Mouse (Mus musculus) urinary bladder, postnatal 25 days (tissue): ENCODE results near the gene Asb6.

Source experiments
- DNase-seq: peaks from one replicate; pipeline ENCODE4 v3.0.0; 2022; ENCODE audit warnings: low spot score

Asb6 gene

DNA sequence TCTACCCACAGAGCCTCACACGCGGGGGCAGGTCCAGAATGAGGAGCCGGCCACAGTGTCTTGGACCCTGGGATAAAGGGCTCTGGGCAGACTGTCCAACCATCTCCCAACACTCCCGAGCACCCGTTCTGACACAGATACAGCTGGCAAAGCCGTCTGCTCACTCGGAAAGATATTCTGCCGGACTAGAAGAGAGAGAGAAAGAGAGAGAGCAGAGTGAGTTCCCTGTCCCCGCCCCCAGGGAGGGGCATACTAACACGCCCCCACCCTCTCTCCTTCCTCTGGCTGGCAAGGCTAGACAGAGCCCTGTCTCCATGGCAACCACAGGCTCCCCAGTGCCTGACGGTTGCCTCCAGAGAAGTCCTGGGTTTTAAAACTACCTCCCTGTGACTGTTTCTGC, 33.8 kb downstream of the Asb6 start:
- peak; percentile 61 for DNase-seq

DNA sequence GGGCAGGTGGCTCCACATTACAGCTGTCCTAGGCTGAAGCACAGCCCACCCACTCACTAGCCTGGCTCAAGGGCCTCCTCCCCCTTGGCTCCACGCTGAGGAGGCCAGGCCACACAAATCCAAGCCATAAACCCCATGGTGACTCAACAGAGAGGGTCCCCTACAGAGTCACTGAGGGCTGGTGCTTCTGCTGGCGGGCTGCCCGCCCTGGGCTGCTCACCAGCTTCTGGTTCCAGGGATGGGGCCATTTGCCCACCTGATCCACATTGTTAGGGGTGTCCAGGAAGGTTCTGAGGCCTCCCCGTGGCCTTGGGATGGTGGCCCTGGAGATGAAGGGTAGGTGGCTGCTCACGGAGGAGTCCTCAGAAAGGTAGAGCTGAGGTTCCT, 34.3 kb downstream of the Asb6 start:
- DNase-seq = no peak

DNA sequence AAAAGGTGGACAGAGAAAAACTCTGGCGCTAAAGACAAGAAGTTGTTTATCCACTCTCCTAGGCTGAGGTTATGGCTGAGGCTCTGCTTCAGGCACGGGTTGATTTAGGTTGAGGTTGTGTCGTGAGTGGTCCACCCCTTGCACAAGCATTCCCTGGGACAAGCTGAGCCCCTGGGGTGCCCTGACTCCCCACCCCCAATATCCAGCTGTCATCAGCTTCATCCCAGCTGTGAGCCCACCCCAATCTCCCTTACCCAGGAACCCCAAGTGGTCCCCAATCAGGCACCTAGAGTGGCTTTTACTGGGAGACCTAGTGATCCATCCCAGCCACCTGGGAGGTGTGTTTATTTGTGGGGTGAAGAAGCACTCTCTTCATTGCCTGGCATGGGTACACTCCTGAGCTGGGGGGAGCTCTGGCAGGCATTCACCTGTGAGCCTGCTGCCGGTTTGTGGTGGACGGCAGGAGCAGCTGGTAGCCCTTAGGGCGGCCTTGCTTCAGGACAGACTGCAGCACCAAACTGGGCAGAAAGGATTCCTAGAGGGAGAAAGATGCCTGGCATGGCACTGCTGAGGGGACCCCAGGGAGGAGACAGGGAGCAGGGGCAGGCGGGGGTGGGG, 34.8 kb downstream of the Asb6 start:
- DNase-seq = no peak

DNA sequence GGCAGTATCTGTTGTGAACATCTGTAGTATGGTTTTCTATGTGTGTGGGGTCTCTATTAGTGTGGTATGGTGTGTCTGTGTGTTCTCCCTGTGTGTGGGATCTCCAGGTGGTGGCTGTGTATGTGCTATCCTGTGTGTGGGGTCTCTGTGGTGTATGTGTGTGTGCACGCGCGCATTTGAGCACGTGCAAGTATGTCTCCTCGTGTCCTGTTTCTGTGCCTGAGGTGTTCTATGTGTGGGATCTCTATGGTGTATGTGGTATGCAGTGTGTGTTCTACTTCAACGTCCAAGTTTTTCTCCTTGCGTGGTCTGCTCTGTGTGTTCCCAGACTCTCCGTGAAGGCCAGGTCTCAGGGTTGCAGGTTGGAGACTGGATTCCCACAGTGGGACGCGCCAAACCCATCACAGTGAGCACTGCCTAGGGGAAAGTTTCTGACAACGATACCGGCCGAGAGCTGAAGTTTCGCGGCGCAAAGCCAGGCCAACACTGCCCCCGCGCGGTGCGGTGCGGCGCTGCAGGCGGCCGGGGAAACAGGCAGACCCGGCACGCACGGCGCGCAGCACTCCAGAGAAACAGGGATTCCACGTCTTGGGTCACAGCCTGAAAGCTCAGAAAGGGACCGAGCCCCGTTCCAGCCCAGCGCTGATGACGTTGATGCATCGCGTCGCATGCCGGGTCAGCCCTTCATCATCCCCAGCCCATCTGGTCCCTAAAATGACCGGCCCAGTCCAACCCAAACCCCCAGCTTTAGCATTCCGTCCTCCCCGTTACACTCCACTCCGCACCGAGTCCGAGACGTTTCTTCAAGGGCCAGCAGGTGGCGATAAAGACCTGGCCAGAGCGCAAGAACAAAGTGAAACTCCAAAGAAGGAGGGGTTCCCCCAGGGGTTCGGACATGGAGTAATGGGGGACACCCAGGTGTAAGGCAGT, 35.7 kb downstream of the Asb6 start:
- peak; percentile 98 for DNase-seq

DNA sequence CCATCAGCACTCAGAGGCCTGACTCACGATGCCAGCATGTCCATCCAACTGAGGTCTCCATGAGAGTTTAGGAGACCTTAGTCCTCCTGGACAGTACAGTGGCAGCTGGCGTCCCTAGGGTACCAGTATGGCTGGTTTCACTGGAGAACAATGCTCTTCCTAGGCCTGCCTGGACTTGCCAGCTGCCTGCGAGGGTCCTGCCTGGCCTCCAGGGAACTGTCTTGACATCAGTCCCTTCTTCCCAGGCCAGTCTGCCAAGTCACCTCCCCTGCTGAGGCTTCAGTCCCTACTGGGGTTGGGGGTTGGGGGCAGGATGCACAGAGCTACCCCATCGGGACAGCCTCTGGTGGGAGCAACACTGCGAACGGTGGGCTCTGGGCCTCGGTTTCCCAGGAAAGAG, 38.1 kb downstream of the Asb6 start:
- DNase-seq = no peak

DNA sequence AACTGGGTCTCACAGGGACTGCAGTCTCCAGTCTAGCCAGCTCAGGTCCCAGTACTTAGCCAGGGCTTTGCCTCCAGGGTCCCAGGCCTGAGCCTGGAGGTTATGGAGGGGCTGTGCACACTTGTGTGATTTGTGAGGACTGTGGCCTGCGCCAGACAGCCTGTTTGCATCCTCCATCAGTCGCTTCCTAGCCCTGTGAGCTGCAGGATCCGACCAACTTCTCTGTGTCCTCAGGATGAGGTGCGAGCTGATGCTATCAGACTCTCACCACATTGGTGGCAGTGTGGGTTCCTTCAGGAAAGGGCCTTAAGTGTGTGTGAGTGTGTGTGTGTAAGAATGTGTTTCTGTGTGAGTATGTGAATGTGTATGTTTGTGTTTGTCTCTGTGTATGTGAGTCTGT, 42.7 kb downstream of the Asb6 start:
- no peak for DNase-seq

DNA sequence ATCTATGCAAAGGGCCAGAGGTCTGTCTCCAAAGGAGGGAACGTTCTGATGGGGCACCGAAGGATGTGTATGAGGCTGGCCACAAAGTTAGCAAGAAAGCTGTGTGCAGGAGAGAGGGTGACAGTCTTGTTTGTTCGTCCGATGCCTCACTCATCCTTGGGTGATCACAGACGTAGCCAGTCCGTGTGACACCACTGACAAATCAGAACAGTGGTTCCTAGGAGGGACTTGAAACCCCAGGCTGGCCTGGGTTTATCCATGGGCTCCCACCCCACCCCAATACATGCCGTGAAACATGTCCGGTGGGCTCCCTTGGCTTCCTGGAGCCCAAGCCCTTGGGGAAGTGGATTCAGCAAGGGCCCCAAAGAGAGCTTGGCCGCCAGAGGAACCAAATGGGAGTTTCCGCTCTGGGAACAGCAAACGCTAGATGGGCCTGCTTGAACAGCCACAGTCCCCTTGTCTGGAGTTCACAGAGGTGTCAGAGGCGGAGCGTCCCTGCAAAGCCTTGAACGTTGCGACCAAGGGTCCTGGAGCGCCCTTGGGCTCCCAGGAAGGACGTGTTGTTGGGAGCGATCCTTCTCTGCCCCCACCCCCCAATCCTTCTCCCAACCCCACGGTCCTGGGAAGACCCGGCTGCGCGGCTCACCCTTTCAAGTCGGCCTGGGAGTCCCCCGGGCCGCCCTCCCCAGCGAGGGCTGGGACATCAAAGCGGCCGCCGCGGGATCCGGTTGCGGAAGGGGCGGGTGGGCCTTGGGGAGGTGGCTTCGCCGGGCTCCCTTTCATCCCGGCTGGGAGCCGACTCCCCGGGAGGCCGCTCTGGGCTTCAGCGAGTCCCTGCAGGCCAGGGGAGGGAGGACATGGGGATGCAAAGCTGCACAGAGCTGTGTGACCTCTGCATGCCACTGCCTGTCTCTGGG, 45.8 kb downstream of the Asb6 start:
- no peak for DNase-seq

DNA sequence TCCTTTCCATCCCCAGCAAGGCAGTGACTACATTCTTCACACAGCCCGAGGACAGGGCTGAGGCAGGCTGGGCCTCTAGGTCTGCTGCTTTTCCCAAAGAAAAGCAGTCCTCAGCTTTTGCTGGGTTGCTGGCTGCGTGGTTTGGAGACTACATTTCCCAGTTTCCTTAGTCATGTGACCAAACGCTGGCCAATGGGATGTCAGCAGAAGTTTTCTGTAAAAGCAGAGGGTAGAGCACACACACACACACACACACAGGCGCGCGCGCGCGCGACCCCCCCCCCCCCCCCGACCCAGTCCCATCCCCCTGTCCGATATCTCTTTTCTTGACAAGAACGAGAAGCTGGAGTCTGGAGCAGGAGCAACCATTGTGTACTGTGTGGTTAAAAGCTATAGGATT, 46.8 kb downstream of the Asb6 start:
- peak; percentile 59 for DNase-seq

DNA sequence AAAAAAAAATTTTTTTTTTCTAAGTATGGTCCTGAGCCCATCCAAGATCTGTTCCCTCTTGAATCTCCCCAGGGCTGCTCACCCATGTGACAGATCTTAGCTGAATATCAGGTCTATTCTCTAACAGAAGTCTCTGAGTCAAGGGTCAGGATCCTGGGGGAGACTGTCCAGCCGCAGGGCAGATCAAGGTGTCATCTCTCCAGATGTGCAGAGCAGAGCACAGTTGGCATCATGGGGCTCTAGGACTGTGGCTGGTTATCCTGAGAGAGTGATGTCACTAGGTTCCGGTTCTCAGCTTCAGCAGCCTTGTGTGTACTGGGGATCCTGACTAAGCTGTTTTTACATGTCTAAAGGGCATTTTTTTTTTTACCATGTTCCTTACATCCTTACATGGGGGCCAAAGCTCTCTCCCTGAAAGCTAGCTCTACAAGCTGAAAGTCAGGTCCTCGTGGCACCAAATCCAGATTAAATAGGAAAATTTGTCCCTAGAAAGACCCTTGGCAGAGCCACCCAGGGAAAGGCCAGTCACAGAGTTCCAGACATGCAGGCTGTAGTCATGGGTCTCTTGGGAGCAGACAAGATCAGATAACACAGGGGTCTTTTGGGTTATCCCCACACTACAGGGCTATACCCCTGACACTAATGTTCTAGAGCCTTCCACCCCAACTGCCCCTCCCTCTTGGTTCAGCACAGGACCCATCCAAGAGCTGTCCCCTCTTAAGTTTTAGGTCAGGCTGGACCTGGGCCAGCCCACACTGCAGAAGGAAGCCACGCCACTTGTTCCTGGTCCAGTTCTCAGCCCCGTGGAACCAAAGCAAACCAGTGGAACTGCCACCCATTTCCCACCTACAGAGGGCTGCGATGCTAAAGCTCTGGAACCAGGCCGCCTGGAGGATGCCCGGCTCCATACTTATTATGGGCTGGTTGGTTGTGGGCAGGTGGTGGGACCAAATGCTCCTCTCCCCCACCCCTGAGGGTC, 47.5 kb downstream of the Asb6 start:
- no peak for DNase-seq

DNA sequence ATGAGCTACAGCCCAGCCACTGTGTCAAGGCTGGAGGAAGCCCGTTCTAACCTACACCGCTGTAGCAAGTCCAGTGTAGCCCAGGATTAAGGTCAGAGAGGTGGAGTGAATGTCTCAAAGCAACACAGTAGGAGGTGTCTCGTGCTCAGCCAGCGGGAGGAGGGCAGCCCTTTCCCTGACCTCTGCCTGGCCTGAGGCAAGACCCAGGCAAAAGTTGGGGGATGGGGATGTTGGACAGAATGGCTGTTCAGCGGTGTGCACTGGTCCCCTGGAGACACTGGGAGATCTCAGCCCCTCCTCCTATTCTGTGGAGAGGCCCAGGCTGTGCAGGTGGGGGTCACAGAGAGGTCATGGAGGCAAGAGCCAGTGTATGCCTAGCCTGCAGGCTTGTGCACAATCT, 50.9 kb downstream of the Asb6 start:
- DNase-seq = no peak

DNA sequence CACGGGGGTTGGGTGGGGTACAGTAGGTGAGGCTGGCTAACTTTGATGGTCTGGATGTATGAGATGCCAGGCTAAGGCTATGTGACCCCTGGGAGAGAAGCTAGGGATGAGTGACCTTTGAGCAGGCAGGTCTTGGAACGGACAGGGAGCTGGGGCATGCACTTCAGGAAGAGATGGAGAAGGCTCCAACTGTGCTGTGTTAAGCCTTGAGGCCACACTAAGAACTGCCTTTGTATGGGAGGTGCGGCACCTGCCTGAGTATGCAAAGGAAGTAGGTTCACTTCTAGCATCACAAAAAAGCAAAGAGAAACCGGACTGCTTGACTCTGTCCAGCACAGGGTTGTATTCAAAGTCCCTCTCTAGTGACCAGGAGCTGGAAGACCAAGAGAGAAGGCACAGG, 51.9 kb downstream of the Asb6 start:
- no peak for DNase-seq

DNA sequence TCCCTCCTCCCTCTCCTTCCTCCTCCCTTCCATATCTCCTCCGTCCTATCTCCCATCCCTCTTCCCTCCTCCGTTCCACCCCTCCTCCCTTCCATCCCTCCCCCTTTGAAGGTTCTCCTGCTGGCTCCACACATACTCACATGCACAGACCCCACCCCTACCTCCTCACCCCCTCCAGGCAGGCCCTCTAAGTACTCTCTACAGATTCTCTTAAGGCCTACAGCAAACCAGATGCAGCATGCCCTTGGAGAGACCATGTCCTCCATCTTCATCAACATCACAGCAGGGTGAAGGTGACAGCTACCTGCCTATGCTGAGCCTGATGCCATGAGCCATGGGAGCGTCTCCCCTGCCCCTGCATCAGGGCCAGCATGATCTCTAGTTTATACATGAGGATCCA, 52.9 kb downstream of the Asb6 start:
- DNase-seq = no peak

DNA sequence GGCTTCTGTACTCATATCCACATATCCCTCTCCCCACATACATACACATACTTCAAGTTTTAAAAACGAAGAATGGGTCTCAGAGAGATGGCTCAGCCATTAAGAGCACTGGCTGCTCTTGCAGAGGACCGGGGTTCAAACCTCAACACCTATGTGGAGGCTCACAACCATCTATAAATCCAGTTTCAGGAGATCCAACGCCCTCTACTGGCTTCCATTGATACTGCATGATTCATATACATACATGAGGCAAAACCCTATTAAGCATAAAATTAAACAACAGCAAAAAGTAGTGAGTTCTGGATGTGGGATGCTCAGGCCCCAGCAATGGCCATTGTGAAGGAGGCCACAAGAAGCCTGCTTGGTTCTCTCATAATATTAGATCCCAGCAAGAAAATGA, 54.2 kb downstream of the Asb6 start:
- DNase-seq = no peak

DNA sequence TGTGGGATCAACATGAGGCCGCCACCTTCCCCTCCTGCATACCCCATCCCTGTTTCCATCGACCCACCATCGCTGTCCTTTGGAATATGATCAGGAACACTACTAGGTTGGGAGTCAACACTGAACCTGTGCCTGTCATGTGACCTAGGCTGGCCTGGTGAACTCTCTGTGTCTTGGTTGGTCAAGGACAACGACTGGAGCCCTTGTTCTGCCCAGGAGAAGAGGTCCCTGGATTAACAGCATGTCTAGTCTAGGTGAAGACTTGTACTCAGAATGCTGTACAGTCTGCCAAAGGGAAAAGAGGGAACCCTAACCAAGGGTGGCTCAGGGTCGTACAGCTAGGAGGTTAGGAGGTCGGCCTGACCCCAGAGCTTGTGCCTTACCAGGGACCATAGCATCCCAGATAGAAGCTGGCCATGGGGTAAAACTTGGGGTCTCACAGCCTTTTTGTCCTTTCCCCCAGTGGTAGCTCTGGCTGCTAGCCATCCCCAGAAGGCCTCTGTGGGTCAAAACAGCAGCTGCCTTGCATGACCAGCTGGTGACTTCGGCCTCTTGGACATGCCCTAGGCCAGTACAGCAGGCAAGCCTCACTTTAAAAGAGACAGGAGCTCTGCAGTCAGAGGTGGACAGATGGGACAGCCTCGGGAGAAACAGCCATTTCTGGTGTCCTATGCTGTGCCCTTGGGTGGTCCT, 56.7 kb downstream of the Asb6 start:
- no peak for DNase-seq
